ENCODE assay signal across 10 mouse cellular contexts in the genomic region with DNA sequence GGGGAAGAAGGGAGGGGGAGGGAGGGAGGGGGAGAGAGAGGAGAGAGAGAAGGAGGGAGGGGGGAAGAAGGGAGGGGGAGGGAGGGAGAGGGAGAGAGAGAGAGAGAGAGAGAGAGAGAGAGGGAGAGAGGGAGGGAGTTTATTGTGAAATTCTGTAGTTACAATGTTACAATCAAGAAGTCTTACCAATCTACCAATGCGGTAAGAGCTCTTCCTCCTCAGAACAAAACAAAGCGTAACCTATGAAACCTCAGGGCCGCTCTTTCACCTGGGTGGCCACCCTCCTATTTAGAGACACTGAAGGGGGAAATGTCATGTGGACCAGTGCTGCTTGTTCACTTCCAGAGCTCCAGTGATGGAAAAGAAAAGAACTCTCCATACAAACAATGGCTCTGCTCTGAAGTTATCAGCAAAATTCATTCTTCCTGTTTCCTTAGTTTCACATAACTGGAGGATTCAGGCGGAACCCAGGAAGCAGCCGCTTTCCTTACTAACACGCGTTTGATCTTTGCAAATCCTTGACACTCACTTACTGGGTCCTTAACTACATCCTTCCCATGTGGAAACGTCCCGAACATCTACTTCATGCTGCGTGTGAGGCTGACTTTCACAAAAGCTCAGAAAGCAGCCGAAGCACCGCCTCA.
DNase-seq lines count a peak whose midpoint lies in the region; ATAC-seq and TF ChIP-seq lines count a peak whose summit lies in the region.
"Had no signal": no experiment of that assay in that cellular context is flagged by ENCODE, and none has a peak within 500 bp of the region (broad histone marks: within the 10 kb centered on the region; RNA-seq: fewer than 3 reads in every experiment).

No protein-coding gene starts in this region.

- peak overlapping the region; percentile 43 for H3K4me3 ChIP-seq in gastrocnemius, adult 2 months
- H3K4me3 ChIP-seq in heart, embryonic 12.5 days = peak overlapping the region; percentile 15; the same call in 1 of the 2 replicates
- H3K4me3 ChIP-seq: embryonic facial prominence, embryonic 13.5 days had no signal

- H3K36me3 ChIP-seq in heart, embryonic 12.5 days = no peaks in the 10 kb centered on the region
- H3K36me3 ChIP-seq: embryonic facial prominence, embryonic 13.5 days had no signal

- no peak overlapping the region for H3K27ac ChIP-seq in gastrocnemius, adult 2 months
- no peak overlapping the region for H3K27ac ChIP-seq in heart, embryonic 12.5 days (ENCODE audit: poor library complexity, severe bottlenecking)
- H3K27ac ChIP-seq: embryonic facial prominence, embryonic 13.5 days had no signal

- TF ChIP-seq CTCF in gastrocnemius, adult 2 months (IDR thresholded peaks at IDR 0.05) = no peak

- no peak for DNase-seq in gastrocnemius, adult 2 months
- DNase-seq in gastrocnemius, postnatal 36 days = no peak
- peak; percentile 23 for DNase-seq in kidney, postnatal 10 days
- DNase-seq in lung, postnatal 4 days = peak; percentile 25 to 29
- no peak for DNase-seq in frontal cortex, postnatal 25 days (ENCODE audit: low spot score in 2 of 2)
- no peak for DNase-seq in frontal cortex, postnatal 36 days (ENCODE audit: low spot score in 2 of 2)
- no peak for DNase-seq in spleen, postnatal 10 days (ENCODE audit: low spot score in 2 of 2)

- H3K4me2 ChIP-seq in heart, embryonic 12.5 days = peak overlapping the region; percentile 45
- H3K4me2 ChIP-seq: embryonic facial prominence, embryonic 13.5 days had no signal

- H3K27me3 ChIP-seq in heart, embryonic 12.5 days (replicated peaks) = no peaks in the 10 kb centered on the region
- H3K27me3 ChIP-seq: embryonic facial prominence, embryonic 13.5 days had no signal

- no peak for ATAC-seq in heart, embryonic 12.5 days (ENCODE audit: insufficient number of reproducible peaks, low FRiP score)
- ATAC-seq: activated CD4-positive, CD25-positive, alpha-beta regulatory T cell, adult 4 months had no signal

- no peaks in the 10 kb centered on the region for H3K9me3 ChIP-seq in heart, embryonic 12.5 days (replicated peaks)
- H3K9me3 ChIP-seq: embryonic facial prominence, embryonic 13.5 days had no signal

- intact Hi-C loops in gastrocnemius, adult 2 months (cut with DNase I) = no loop called here
- intact Hi-C loops in gastrocnemius, postnatal 36 days (cut with DNase I) = no loop called here

- no peak overlapping the region for H3K9ac ChIP-seq in heart, embryonic 12.5 days
- H3K9ac ChIP-seq: embryonic facial prominence, embryonic 13.5 days had no signal

- 39% methylated on average over 12 of the region's 12 CpGs for WGBS in heart, embryonic 12.5 days

- peaks cover 5% of the 10 kb centered on the region; the same call in 1 of the 2 replicates for H3K4me1 ChIP-seq in heart, embryonic 12.5 days (replicated peaks)
- H3K4me1 ChIP-seq: embryonic facial prominence, embryonic 13.5 days had no signal

Comparison
In these comparisons a context has a peak if more than half of its experiments do, and no peak if none do; other contexts are left out.
1. DNase-seq: peak in kidney, postnatal 10 days (single experiment) and lung, postnatal 4 days (2 of 2); none in gastrocnemius, adult 2 months (single experiment), gastrocnemius, postnatal 36 days (0 of 2), frontal cortex, postnatal 25 days (0 of 2), frontal cortex, postnatal 36 days (0 of 2) and spleen, postnatal 10 days (0 of 2).